Mouse (Mus musculus) bone marrow macrophage, adult 2 months (primary cell): Measurements from ENCODE around the gene Neu2. TPM values are rescaled to one million over a fixed set of nuclear protein-coding genes. Genes with fewer than 3 reads are reported as not detected.

Experiments used
- H3K27ac ChIP-seq: 2 replicates; pipeline ENCODE4 v1.5.1; 2012; ENCODE audit warnings: low read depth, low read length; ENCODE audit not compliant: insufficient read depth
- H3K4me1 ChIP-seq: 2 replicates; pipeline ENCODE4 v1.6.1; 2012; ENCODE audit warnings: low read length; ENCODE audit not compliant: control insufficient read depth, insufficient read depth
- H3K4me3 ChIP-seq: 2 replicates; pipeline ENCODE4 v1.5.1; 2012; ENCODE audit warnings: mild to moderate bottlenecking, low read length, moderate library complexity; ENCODE audit not compliant: insufficient read depth
- CTCF ChIP-seq: IDR thresholded peaks from 2 replicates; pipeline ENCODE4 v1.5.1; 2012; ENCODE audit warnings: low read depth, mild to moderate bottlenecking, low read length, moderate library complexity
- POLR2A ChIP-seq: IDR thresholded peaks from 2 replicates; pipeline ENCODE4 v1.6.1; 2012; ENCODE audit warnings: mild to moderate bottlenecking, low read depth, low read length, borderline replicate concordance
- polyA plus RNA-seq: library from polyadenylated mRNA; stranded (reverse); fragments of >200 nt; gene quantifications from 2 replicates; pipeline ENCODE4 v1.2.4, GENCODE M21; 2012; ENCODE audit not compliant: missing spikeins, insufficient read depth, insufficient read length

Neu2 gene
- polyA plus RNA-seq, 1 experiment, result not detected

GRCm38 (mm10) chr1:87493542-87493941 lies 16.1 kb upstream of the Neu2 start:
- H3K4me1 ChIP-seq, result no peaks in the 10 kb centered on the region
- no peak overlapping the region for H3K27ac ChIP-seq
- no peak overlapping the region for H3K4me3 ChIP-seq
- no peak for TF ChIP-seq POLR2A
- TF ChIP-seq CTCF, result no peak

- no peak for TF ChIP-seq CTCF
- TF ChIP-seq POLR2A, result no peak
- H3K4me1 ChIP-seq, result no peaks in the 10 kb centered on the region
- H3K4me3 ChIP-seq, result no peak overlapping the region
- no peak overlapping the region for H3K27ac ChIP-seq
These were observed 4.2 kb upstream of the Neu2 start for GRCm38 (mm10) chr1:87505524-87505923.

GRCm38 (mm10) chr1:87507857-87508256 lies 1.8 kb upstream of the Neu2 start:
- TF ChIP-seq POLR2A (no peak), CTCF (no peak)
- Histone ChIP-seq H3K4me1 (no peaks in the 10 kb centered on the region), H3K4me3 (no peak overlapping the region), H3K27ac (no peak overlapping the region)

- H3K27ac ChIP-seq, result no peak overlapping the region
- TF ChIP-seq POLR2A (no peak), CTCF (no peak)
- no peak overlapping the region for H3K4me3 ChIP-seq
- no peaks in the 10 kb centered on the region for H3K4me1 ChIP-seq
These were observed 813 bp upstream of the Neu2 start for GRCm38 (mm10) chr1:87508591-87509560.

GRCm38 (mm10) chr1:87510166-87510691 lies 540 bp downstream of the Neu2 start:
- no peak for TF ChIP-seq CTCF
- TF ChIP-seq POLR2A, result no peak
- no peak overlapping the region for H3K27ac ChIP-seq
- no peaks in the 10 kb centered on the region for H3K4me1 ChIP-seq
- H3K4me3 ChIP-seq, result peak overlapping the region; percentile 36

- TF ChIP-seq POLR2A, result no peak
- Histone ChIP-seq H3K27ac (no peak overlapping the region), H3K4me1 (no peaks in the 10 kb centered on the region), H3K4me3 (no peak overlapping the region)
These were observed 1.2 kb downstream of the Neu2 start for GRCm38 (mm10) chr1:87510845-87511244.

- Histone ChIP-seq H3K27ac (no peak overlapping the region), H3K4me3 (no peak overlapping the region), H3K4me1 (no peaks in the 10 kb centered on the region)
- TF ChIP-seq CTCF, result no peak
- no peak for TF ChIP-seq POLR2A
These were observed 10.8 kb downstream of the Neu2 start for GRCm38 (mm10) chr1:87520467-87520866.

GRCm38 (mm10) chr1:87521523-87521922 lies 11.8 kb downstream of the Neu2 start:
- Histone ChIP-seq H3K4me3 (no peak overlapping the region), H3K4me1 (no peaks in the 10 kb centered on the region), H3K27ac (no peak overlapping the region)
- TF ChIP-seq POLR2A, result no peak
- TF ChIP-seq CTCF, result no peak

GRCm38 (mm10) chr1:87525041-87525440 lies 15.4 kb downstream of the Neu2 start:
- Histone ChIP-seq H3K27ac (no peak overlapping the region), H3K4me1 (no peaks in the 10 kb centered on the region)
- no peak for TF ChIP-seq POLR2A
- TF ChIP-seq CTCF, result no peak

GRCm38 (mm10) chr1:87527191-87527590 lies 17.5 kb downstream of the Neu2 start:
- Histone ChIP-seq H3K4me3 (no peak overlapping the region), H3K4me1 (no peaks in the 10 kb centered on the region), H3K27ac (no peak overlapping the region)
- TF ChIP-seq CTCF, result no peak
- TF ChIP-seq POLR2A, result no peak

More at GRCm38 (mm10) chr1:87525041-87525440, 15.4 kb downstream of the Neu2 start:
- H3K4me3 ChIP-seq, result no peak overlapping the region
